Mouse (Mus musculus) adrenal gland, postnatal 4 days (tissue): ENCODE data around the gene Ube2u. TPM values are rescaled to one million over a fixed set of nuclear protein-coding genes. Genes with fewer than 3 reads are reported as not detected.

Source experiments
- DNase-seq, 2 experiments: peaks; one replicate each; pipeline ENCODE4 v3.0.0; 2021 to 2022; ENCODE audit warnings: low spot score in 2 of 2, mixed read lengths in 2 of 2
- total RNA-seq, 2 experiments: library from RNA; stranded (reverse); gene quantifications; 2 replicates each; pipeline ENCODE4 v1.2.3; 2021

The Ube2u gene
- total RNA-seq, 2 experiments from 2014 or later = 0.23 to 0.31 TPM

DNA sequence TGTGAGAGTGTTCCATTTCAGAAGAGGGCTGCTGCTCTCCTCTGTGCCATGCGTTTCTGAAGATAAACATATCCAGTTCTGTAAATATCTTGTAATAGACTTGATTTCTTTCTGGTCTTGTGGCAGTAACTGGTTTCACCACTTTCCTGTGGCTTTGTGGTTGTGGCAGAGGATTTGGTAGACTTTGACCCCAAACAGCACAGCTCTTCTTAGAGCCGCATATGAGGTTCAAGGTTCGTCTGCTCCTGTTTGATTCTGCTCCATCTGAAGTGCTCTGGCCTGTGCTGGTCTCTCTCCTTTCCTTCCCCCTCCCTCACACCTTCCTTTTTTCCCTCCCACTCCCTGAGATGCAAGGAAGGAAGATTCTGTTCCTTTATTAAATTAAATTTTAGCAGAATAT lies 60.8 kb downstream of the Ube2u start:
- no peak for DNase-seq

- no peak for DNase-seq
These were observed 69.3 kb downstream of the Ube2u start for GRCm38 (mm10) chr4:100547905-100548304.

DNA sequence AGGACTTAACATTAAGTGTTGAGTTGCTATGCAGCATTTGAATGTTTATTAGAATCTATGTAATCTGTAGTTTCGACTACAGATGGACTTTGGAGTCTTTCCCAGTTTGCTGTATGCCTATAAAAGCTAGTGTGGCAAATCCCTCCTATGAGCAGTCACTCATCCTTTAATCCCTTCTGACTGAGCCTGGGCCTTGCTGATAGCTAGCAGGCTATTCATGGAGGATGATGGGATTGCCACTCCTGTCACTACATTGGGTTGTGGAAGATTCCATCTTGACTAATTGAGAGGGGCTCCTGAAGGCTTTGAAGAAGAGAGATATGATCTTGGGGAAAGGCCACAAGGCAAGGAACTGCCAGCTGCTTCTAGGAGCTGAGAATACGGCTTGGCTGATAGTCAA lies 74.6 kb downstream of the Ube2u start:
- no peak for DNase-seq

DNA sequence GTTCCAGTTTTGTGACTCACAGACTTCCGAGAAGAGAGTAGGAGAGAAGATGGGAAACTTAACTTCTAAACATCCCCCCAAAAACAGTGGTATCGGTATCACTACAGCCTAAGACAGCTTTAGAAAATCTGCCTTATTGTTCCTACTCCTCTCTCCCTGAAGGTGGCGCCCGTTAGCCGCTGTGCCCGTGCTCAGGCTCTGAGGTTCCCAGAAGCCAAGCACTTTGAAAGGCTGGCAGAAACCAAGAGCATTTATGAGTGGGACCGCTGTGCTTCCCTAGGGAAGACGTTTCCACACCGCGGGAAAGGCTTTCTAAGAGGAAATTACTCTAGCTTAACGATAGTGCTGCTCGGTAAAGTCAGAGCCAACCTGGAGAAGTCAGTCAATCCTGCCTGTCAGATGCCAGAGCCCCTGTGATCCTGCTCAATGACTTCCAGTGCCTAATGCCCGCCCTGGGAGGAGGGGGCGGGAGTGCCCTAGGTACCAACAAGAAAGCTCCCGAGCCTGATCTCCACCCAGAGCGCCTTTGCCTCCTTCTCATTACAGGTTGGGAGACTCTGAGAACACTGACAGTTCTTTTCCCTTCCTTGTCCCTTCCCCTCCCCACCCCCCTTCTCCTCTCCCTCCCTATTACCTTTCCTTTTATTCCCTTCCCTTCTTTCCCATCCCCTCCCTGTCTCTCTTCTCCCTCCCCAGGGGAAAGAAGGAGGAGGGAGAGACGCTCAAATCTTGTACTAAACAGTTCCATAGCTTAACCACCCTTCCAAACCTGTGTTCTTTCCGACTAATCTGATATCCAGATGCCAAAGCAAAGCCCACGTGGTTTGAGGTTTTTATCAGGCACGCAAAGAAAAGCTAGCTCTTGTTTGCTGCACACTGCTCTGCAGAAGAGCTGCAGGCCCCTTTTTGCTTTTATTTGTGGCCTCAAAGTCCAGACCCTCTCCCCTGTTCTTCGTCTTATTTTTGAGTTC lies 109.9 kb downstream of the Ube2u start:
- peak; percentile 14 to 43 for DNase-seq

- no peak for DNase-seq
These were observed 117.1 kb downstream of the Ube2u start for GRCm38 (mm10) chr4:100595771-100596170.

- no peak for DNase-seq
These were observed 118.0 kb downstream of the Ube2u start for GRCm38 (mm10) chr4:100596630-100597029.

- no peak for DNase-seq
These were observed 118.4 kb downstream of the Ube2u start for GRCm38 (mm10) chr4:100597049-100597448.
